ENCODE assay signal across 14 mouse cellular contexts in the genomic region with DNA sequence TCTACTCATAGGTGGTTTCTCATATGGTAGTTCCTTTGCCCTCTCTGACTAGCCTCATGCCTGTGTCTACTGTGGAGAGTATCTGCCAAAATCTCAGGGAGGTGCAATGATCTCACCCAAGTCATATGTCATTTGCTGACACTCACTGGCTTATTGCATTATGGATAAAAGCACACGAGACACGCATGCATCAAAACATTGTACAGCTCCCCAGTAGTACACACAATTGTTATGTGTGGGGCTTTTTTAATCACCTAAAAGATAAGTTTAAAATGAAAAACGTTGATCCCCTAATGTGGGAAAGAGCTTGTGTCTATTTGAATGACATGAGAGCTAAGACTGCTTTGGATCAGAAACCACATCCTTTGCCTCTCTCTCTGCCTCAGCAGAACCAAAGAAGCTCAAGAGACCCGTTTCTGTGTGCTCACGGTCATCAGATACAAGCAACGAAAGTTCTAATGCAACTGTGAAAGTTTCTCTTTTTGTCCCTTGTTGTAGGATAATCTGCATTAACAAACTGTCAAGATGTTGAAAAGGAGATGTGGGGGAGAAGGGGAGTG. TPM values are rescaled to one million over a fixed set of nuclear protein-coding genes. Genes with fewer than 3 reads are reported as not detected.
"Had no signal": no experiment of that assay in that cellular context is flagged by ENCODE, and none has a peak within 500 bp of the region (broad histone marks: within the 10 kb centered on the region; RNA-seq: fewer than 3 reads in every experiment).

No protein-coding gene starts in this region.

- DNase-seq: kidney, adult 8-10 months; kidney, postnatal 10 days; kidney, postnatal 36 days; layer of hippocampus, postnatal 36 days; liver, embryonic 13.5 days; lung, adult 2 months; lung, postnatal 14 days; lung, postnatal 4 days; midbrain, embryonic 14.5 days; retina, postnatal 1 day; right cerebral cortex, postnatal 25 days; thymus, adult 18-20 months; thymus, postnatal 25 days had no signal

RNA-seq across cellular contexts. Expression of a gene that starts 6.5 kb away (rescaled TPM):
- polyA plus RNA-seq: limb, embryonic 11.5 days had no signal
